Mouse (Mus musculus): ENCODE measurements around the gene Fam71b. TPM values are rescaled to one million over a fixed set of nuclear protein-coding genes. Genes with fewer than 3 reads are reported as not detected.

The Fam71b gene
- polyA plus RNA-seq, 1 experiment from 2014 or later = not detected

- no peak for DNase-seq (ENCODE audit: extremely low spot score, low spot score)
- Histone ChIP-seq H3K36me3 (replicated peaks) (no peaks in the 10 kb centered on the region), H3K27me3 (ENCODE audit: poor library complexity, severe bottlenecking) (no peaks in the 10 kb centered on the region), H3K4me3 (no peak overlapping the region), H3K27ac (no peak overlapping the region), H3K4me1 (peaks cover 6% of the 10 kb centered on the region), H3K9me3 (no peaks in the 10 kb centered on the region)
- 48% methylated on average over 3 of the region's 3 CpGs for WGBS
Observed at GRCm38 (mm10) chr11:46390621-46391020, 5.7 kb upstream of the Fam71b start.

- Histone ChIP-seq H3K9me3 (no peaks in the 10 kb centered on the region), H3K4me3 (no peak overlapping the region), H3K27ac (no peak overlapping the region), H3K4me1 (peaks cover 6% of the 10 kb centered on the region), H3K36me3 (replicated peaks) (no peaks in the 10 kb centered on the region), H3K27me3 (ENCODE audit: poor library complexity, severe bottlenecking) (no peaks in the 10 kb centered on the region)
- DNase-seq (ENCODE audit: extremely low spot score, low spot score) = no peak
- 89% methylated on average over 7 of the region's 7 CpGs for WGBS
Observed at GRCm38 (mm10) chr11:46392890-46393289, 3.5 kb upstream of the Fam71b start.

GRCm38 (mm10) chr11:46393413-46393812, 2.9 kb upstream of the Fam71b start:
- no peaks in the 10 kb centered on the region for H3K9me3 ChIP-seq

GRCm38 (mm10) chr11:46395088-46395487, 1.3 kb upstream of the Fam71b start:
- Histone ChIP-seq H3K4me3 (no peak overlapping the region), H3K4me1 (peaks cover 10% of the 10 kb centered on the region), H3K9me3 (no peaks in the 10 kb centered on the region), H3K27ac (no peak overlapping the region), H3K27me3 (ENCODE audit: poor library complexity, severe bottlenecking) (no peaks in the 10 kb centered on the region), H3K36me3 (replicated peaks) (no peaks in the 10 kb centered on the region)
- no peak for DNase-seq (ENCODE audit: extremely low spot score, low spot score)
- WGBS = 93% methylated on average over 2 of the region's 2 CpGs

More at GRCm38 (mm10) chr11:46393413-46393812, 2.9 kb upstream of the Fam71b start:
- Histone ChIP-seq H3K27ac (no peak overlapping the region), H3K36me3 (replicated peaks) (no peaks in the 10 kb centered on the region), H3K4me3 (no peak overlapping the region), H3K4me1 (peaks cover 6% of the 10 kb centered on the region), H3K27me3 (ENCODE audit: poor library complexity, severe bottlenecking) (no peaks in the 10 kb centered on the region)
- WGBS = 83% methylated on average over 4 of the region's 4 CpGs
- no peak for DNase-seq (ENCODE audit: extremely low spot score, low spot score)

- no peak overlapping the region for H3K27ac ChIP-seq
- peaks cover 5% of the 10 kb centered on the region for H3K4me1 ChIP-seq
- DNase-seq (ENCODE audit: extremely low spot score, low spot score) = no peak
- H3K9me3 ChIP-seq = no peaks in the 10 kb centered on the region
- no peaks in the 10 kb centered on the region for H3K36me3 ChIP-seq (replicated peaks)
- 93% methylated on average over 2 of the region's 2 CpGs for WGBS
- H3K4me3 ChIP-seq = no peak overlapping the region
- H3K27me3 ChIP-seq (ENCODE audit: poor library complexity, severe bottlenecking) = no peaks in the 10 kb centered on the region
Observed at GRCm38 (mm10) chr11:46395698-46396097, 661 bp upstream of the Fam71b start.

GRCm38 (mm10) chr11:46396860-46397179, 461 bp downstream of the Fam71b start:
- Histone ChIP-seq H3K4me1 (peaks cover 4% of the 10 kb centered on the region; the same call in 1 of the 2 replicates), H3K27me3 (ENCODE audit: poor library complexity, severe bottlenecking) (no peaks in the 10 kb centered on the region), H3K9me3 (no peaks in the 10 kb centered on the region), H3K36me3 (replicated peaks) (no peaks in the 10 kb centered on the region), H3K4me3 (no peak overlapping the region), H3K27ac (no peak overlapping the region)
- 91% methylated on average over 4 of the region's 4 CpGs for WGBS
- DNase-seq (ENCODE audit: extremely low spot score, low spot score) = no peak

GRCm38 (mm10) chr11:46397900-46398299, 1.5 kb downstream of the Fam71b start:
- WGBS = 70% methylated on average over 2 of the region's 2 CpGs
- H3K27ac ChIP-seq = no peak overlapping the region
- no peaks in the 10 kb centered on the region for H3K9me3 ChIP-seq
- H3K36me3 ChIP-seq (replicated peaks) = no peaks in the 10 kb centered on the region
- no peak overlapping the region for H3K4me3 ChIP-seq
- peaks cover 4% of the 10 kb centered on the region; the same call in 1 of the 2 replicates for H3K4me1 ChIP-seq
- H3K27me3 ChIP-seq (ENCODE audit: poor library complexity, severe bottlenecking) = no peaks in the 10 kb centered on the region
- DNase-seq (ENCODE audit: extremely low spot score, low spot score) = no peak

GRCm38 (mm10) chr11:46398473-46398872, 2.1 kb downstream of the Fam71b start:
- Histone ChIP-seq H3K27me3 (ENCODE audit: poor library complexity, severe bottlenecking) (no peaks in the 10 kb centered on the region), H3K36me3 (replicated peaks) (no peaks in the 10 kb centered on the region), H3K4me1 (peaks cover 4% of the 10 kb centered on the region; the same call in 1 of the 2 replicates), H3K9me3 (no peaks in the 10 kb centered on the region), H3K27ac (no peak overlapping the region), H3K4me3 (no peak overlapping the region)
- DNase-seq (ENCODE audit: extremely low spot score, low spot score) = no peak
- WGBS = 84% methylated on average over 4 of the region's 4 CpGs

GRCm38 (mm10) chr11:46398933-46399383, 2.6 kb downstream of the Fam71b start:
- H3K27ac ChIP-seq = no peak overlapping the region
- no peak overlapping the region for H3K4me3 ChIP-seq
- DNase-seq (ENCODE audit: extremely low spot score, low spot score) = no peak
- WGBS = 72% methylated on average over 5 of the region's 5 CpGs
- no peaks in the 10 kb centered on the region for H3K27me3 ChIP-seq (ENCODE audit: poor library complexity, severe bottlenecking)
- peaks cover 4% of the 10 kb centered on the region; the same call in 1 of the 2 replicates for H3K4me1 ChIP-seq
- no peaks in the 10 kb centered on the region for H3K36me3 ChIP-seq (replicated peaks)
- H3K9me3 ChIP-seq = no peaks in the 10 kb centered on the region

- 90% methylated on average over 12 of the region's 12 CpGs for WGBS
- no peaks in the 10 kb centered on the region for H3K9me3 ChIP-seq
- H3K4me3 ChIP-seq = no peak overlapping the region
- no peaks in the 10 kb centered on the region for H3K36me3 ChIP-seq (replicated peaks)
- H3K4me1 ChIP-seq = peaks cover 5% of the 10 kb centered on the region; the same call in 1 of the 2 replicates
- H3K27me3 ChIP-seq (ENCODE audit: poor library complexity, severe bottlenecking) = no peaks in the 10 kb centered on the region
- no peak overlapping the region for H3K27ac ChIP-seq
- DNase-seq (ENCODE audit: extremely low spot score, low spot score) = no peak
Observed at GRCm38 (mm10) chr11:46401555-46401954, 5.2 kb downstream of the Fam71b start.

GRCm38 (mm10) chr11:46404986-46405385, 8.6 kb downstream of the Fam71b start:
- Histone ChIP-seq H3K27me3 (ENCODE audit: poor library complexity, severe bottlenecking) (no peaks in the 10 kb centered on the region), H3K27ac (no peak overlapping the region), H3K4me1 (0 out of 2 replicates have a peak, but pooled peaks cover 4% of the 10 kb centered on the region), H3K4me3 (no peak overlapping the region), H3K9me3 (no peaks in the 10 kb centered on the region), H3K36me3 (replicated peaks) (no peaks in the 10 kb centered on the region)
- 90% methylated on average over 16 of the region's 16 CpGs for WGBS
- DNase-seq (ENCODE audit: extremely low spot score, low spot score) = no peak

- no peaks in the 10 kb centered on the region for H3K27me3 ChIP-seq (ENCODE audit: poor library complexity, severe bottlenecking)
- DNase-seq (ENCODE audit: extremely low spot score, low spot score) = no peak
- no peaks in the 10 kb centered on the region for H3K36me3 ChIP-seq (replicated peaks)
- WGBS = 41% methylated on average over 10 of the region's 10 CpGs
- H3K4me1 ChIP-seq = 0 out of 2 replicates have a peak, but pooled peaks cover 6% of the 10 kb centered on the region
- H3K9me3 ChIP-seq = no peaks in the 10 kb centered on the region
- no peak overlapping the region for H3K27ac ChIP-seq
- no peak overlapping the region for H3K4me3 ChIP-seq
Observed at GRCm38 (mm10) chr11:46406721-46407120, 10.4 kb downstream of the Fam71b start.

GRCm38 (mm10) chr11:46410018-46410563, 13.7 kb downstream of the Fam71b start:
- no peak overlapping the region for H3K4me3 ChIP-seq
- WGBS = 67% methylated on average over 2 of the region's 2 CpGs
- no peak overlapping the region for H3K27ac ChIP-seq
- H3K27me3 ChIP-seq (ENCODE audit: poor library complexity, severe bottlenecking) = no peaks in the 10 kb centered on the region
- 0 out of 2 replicates have a peak, but pooled peaks cover 6% of the 10 kb centered on the region for H3K4me1 ChIP-seq
- no peaks in the 10 kb centered on the region for H3K9me3 ChIP-seq
- no peaks in the 10 kb centered on the region for H3K36me3 ChIP-seq (replicated peaks)
- no peak for DNase-seq (ENCODE audit: extremely low spot score, low spot score)

- DNase-seq (ENCODE audit: extremely low spot score, low spot score) = no peak
- H3K4me3 ChIP-seq = no peak overlapping the region
- H3K4me1 ChIP-seq = no peaks in the 10 kb centered on the region
- H3K9me3 ChIP-seq = no peaks in the 10 kb centered on the region
- H3K36me3 ChIP-seq (replicated peaks) = no peaks in the 10 kb centered on the region
- H3K27me3 ChIP-seq (ENCODE audit: poor library complexity, severe bottlenecking) = no peaks in the 10 kb centered on the region
- H3K27ac ChIP-seq = no peak overlapping the region
- WGBS = 68% methylated on average over 1 of the region's 1 CpGs
Observed at GRCm38 (mm10) chr11:46418438-46418837, 22.1 kb downstream of the Fam71b start.
